Mouse (Mus musculus) midbrain, embryonic 11.5 days (tissue): ENCODE results near the gene Gm20696. TPM values are rescaled to one million over a fixed set of nuclear protein-coding genes. Genes with fewer than 3 reads are reported as not detected.

ENCODE experiments used
- ATAC-seq: fragments of 200-750 bp; cut with Nextera tagmentation; 2 replicates; pipeline ENCODE4 v1.8.0; 2017; ENCODE audit warnings: moderate TSS enrichment, moderate library complexity; ENCODE audit not compliant: low FRiP score
- DNase-seq: peaks from one replicate; pipeline ENCODE4 v3.0.0; 2015; ENCODE audit warnings: low spot score; ENCODE audit errors: missing footprints
- H3K27ac ChIP-seq: fragments of 300-500 bp; sonication (generic); 2 replicates; pipeline ENCODE4 v1.5.1; 2014; ENCODE audit warnings: low read depth, low read length
- H3K27me3 ChIP-seq: fragments of 300-500 bp; sonication (generic); 2 replicates; pipeline ENCODE4 v1.6.1; 2014; ENCODE audit warnings: mild to moderate bottlenecking, low read length, moderate library complexity, mixed read lengths; ENCODE audit not compliant: control insufficient read depth, insufficient read depth
- H3K36me3 ChIP-seq: fragments of 300-500 bp; sonication (generic); 2 replicates; pipeline ENCODE4 v1.6.1; 2014; ENCODE audit warnings: mild to moderate bottlenecking, low read length, moderate library complexity, mixed read lengths; ENCODE audit not compliant: control insufficient read depth, insufficient read depth
- H3K4me1 ChIP-seq: fragments of 300-500 bp; sonication (generic); 2 replicates; pipeline ENCODE4 v1.6.1; 2014; ENCODE audit warnings: low read length; ENCODE audit not compliant: control insufficient read depth, insufficient read depth
- H3K4me2 ChIP-seq: fragments of 300-500 bp; sonication (generic); 2 replicates; pipeline ENCODE4 v1.6.1; 2014; ENCODE audit warnings: mild to moderate bottlenecking, moderate library complexity
- H3K4me3 ChIP-seq: fragments of 300-500 bp; sonication (generic); 2 replicates; pipeline ENCODE4 v1.5.1; 2014; ENCODE audit warnings: low read depth, low read length
- H3K9ac ChIP-seq: fragments of 300-500 bp; sonication (generic); 2 replicates; pipeline ENCODE4 v1.6.1; 2014; ENCODE audit warnings: low read length
- H3K9me3 ChIP-seq: fragments of 300-500 bp; sonication (generic); 2 replicates; pipeline ENCODE4 v1.6.1; 2016; ENCODE audit warnings: low read length; ENCODE audit not compliant: control insufficient read depth
- WGBS: fragments of 180-500 bp; shearing (Covaris S2); extraction: QIAGEN DNeasy Blood & Tissue Kit; methylation state at CpG from one replicate; pipeline ENCODE4 v1.1.7; 2014; 5-methylcytosine and 5-hydroxymethylcytosine counted together
- polyA plus RNA-seq: library from polyadenylated mRNA; unstranded; fragments of >200 nt; fragmentation: Nextera tagmentation; extraction: Ambion mirVana; gene quantifications from 2 replicates; pipeline ENCODE4 v1.2.1, GENCODE M21; 2014

Gm20696 gene
- polyA plus RNA-seq, 1 experiment from 2014 or later, result 3.4 TPM

- DNase-seq (no peak), ATAC-seq (no peak)
- no peaks in the 10 kb centered on the region for H3K9me3 ChIP-seq
- H3K4me3 ChIP-seq, result no peak overlapping the region
- no peak overlapping the region for H3K27ac ChIP-seq
- no peaks in the 10 kb centered on the region for H3K27me3 ChIP-seq
- H3K36me3 ChIP-seq, result no peaks in the 10 kb centered on the region
- H3K9ac ChIP-seq, result no peak overlapping the region
- WGBS, result 86% methylated on average over 12 of the region's 12 CpGs
- peaks cover 8% of the 10 kb centered on the region; the same call in 1 of the 2 replicates for H3K4me1 ChIP-seq
- H3K4me2 ChIP-seq, result no peak overlapping the region
These were observed 356.1 kb downstream of the Gm20696 start for GRCm38 (mm10) chr6:99310529-99310928.

GRCm38 (mm10) chr6:99310171-99310500, 356.5 kb downstream of the Gm20696 start:
- Histone ChIP-seq H3K4me2 (no peak overlapping the region), H3K9ac (no peak overlapping the region), H3K27ac (no peak overlapping the region), H3K27me3 (no peaks in the 10 kb centered on the region), H3K9me3 (no peaks in the 10 kb centered on the region), H3K36me3 (no peaks in the 10 kb centered on the region), H3K4me1 (peaks cover 8% of the 10 kb centered on the region; the same call in 1 of the 2 replicates), H3K4me3 (no peak overlapping the region)
- no peak for DNase-seq
- no peak for ATAC-seq
- 50% methylated on average over 3 of the region's 3 CpGs for WGBS

GRCm38 (mm10) chr6:99309466-99310170, 357.0 kb downstream of the Gm20696 start:
- Histone ChIP-seq H3K36me3 (no peaks in the 10 kb centered on the region), H3K9me3 (no peaks in the 10 kb centered on the region), H3K27me3 (no peaks in the 10 kb centered on the region), H3K4me3 (no peak overlapping the region), H3K4me1 (peaks cover 8% of the 10 kb centered on the region; the same call in 1 of the 2 replicates), H3K4me2 (no peak overlapping the region), H3K9ac (no peak overlapping the region), H3K27ac (no peak overlapping the region)
- DNase-seq, result no peak
- no peak for ATAC-seq
- WGBS, result 85% methylated on average over 14 of the region's 14 CpGs

GRCm38 (mm10) chr6:99305751-99306150, 360.8 kb downstream of the Gm20696 start:
- Histone ChIP-seq H3K4me3 (no peak overlapping the region), H3K27ac (no peak overlapping the region), H3K9ac (no peak overlapping the region), H3K27me3 (no peaks in the 10 kb centered on the region), H3K4me1 (peaks cover 5% of the 10 kb centered on the region; the same call in 1 of the 2 replicates), H3K9me3 (no peaks in the 10 kb centered on the region), H3K36me3 (no peaks in the 10 kb centered on the region), H3K4me2 (no peak overlapping the region)
- ATAC-seq, result no peak
- DNase-seq, result no peak
- 88% methylated on average over 3 of the region's 3 CpGs for WGBS

- no peak for DNase-seq
These were observed 361.4 kb downstream of the Gm20696 start for GRCm38 (mm10) chr6:99305236-99305635.

GRCm38 (mm10) chr6:99302662-99303435, 363.7 kb downstream of the Gm20696 start:
- Histone ChIP-seq H3K36me3 (no peaks in the 10 kb centered on the region), H3K4me2 (no peak overlapping the region), H3K27me3 (no peaks in the 10 kb centered on the region), H3K27ac (no peak overlapping the region), H3K9ac (no peak overlapping the region), H3K9me3 (no peaks in the 10 kb centered on the region), H3K4me1 (no peaks in the 10 kb centered on the region), H3K4me3 (no peak overlapping the region)
- DNase-seq (no peak), ATAC-seq (no peak)
- 88% methylated on average over 6 of the region's 6 CpGs for WGBS

More at GRCm38 (mm10) chr6:99305236-99305635, 361.4 kb downstream of the Gm20696 start:
- no peak for ATAC-seq
- Histone ChIP-seq H3K4me3 (no peak overlapping the region), H3K27ac (no peak overlapping the region), H3K27me3 (no peaks in the 10 kb centered on the region), H3K4me2 (no peak overlapping the region), H3K9ac (no peak overlapping the region), H3K9me3 (no peaks in the 10 kb centered on the region), H3K36me3 (no peaks in the 10 kb centered on the region), H3K4me1 (no peaks in the 10 kb centered on the region)
- WGBS, result 90% methylated on average over 3 of the region's 3 CpGs

GRCm38 (mm10) chr6:99301923-99302322, 364.7 kb downstream of the Gm20696 start:
- WGBS, result 88% methylated on average over 8 of the region's 8 CpGs
- Histone ChIP-seq H3K27me3 (no peaks in the 10 kb centered on the region), H3K4me1 (no peaks in the 10 kb centered on the region), H3K9me3 (no peaks in the 10 kb centered on the region), H3K27ac (no peak overlapping the region), H3K36me3 (no peaks in the 10 kb centered on the region), H3K4me3 (no peak overlapping the region), H3K4me2 (no peak overlapping the region), H3K9ac (no peak overlapping the region)
- ATAC-seq (no peak), DNase-seq (no peak)

GRCm38 (mm10) chr6:99300235-99300634, 366.4 kb downstream of the Gm20696 start:
- Histone ChIP-seq H3K4me3 (no peak overlapping the region), H3K9ac (no peak overlapping the region), H3K4me2 (no peak overlapping the region), H3K27me3 (no peaks in the 10 kb centered on the region), H3K4me1 (no peaks in the 10 kb centered on the region), H3K36me3 (no peaks in the 10 kb centered on the region), H3K9me3 (no peaks in the 10 kb centered on the region), H3K27ac (no peak overlapping the region)
- 95% methylated on average over 6 of the region's 6 CpGs for WGBS
- ATAC-seq (no peak), DNase-seq (no peak)

- 81% methylated on average over 14 of the region's 14 CpGs for WGBS
These were observed 367.4 kb downstream of the Gm20696 start for GRCm38 (mm10) chr6:99299196-99299595.

More at GRCm38 (mm10) chr6:99299196-99299595, 367.4 kb downstream of the Gm20696 start:
- H3K4me1 ChIP-seq, result no peaks in the 10 kb centered on the region
- H3K9ac ChIP-seq, result no peak overlapping the region
- no peaks in the 10 kb centered on the region for H3K27me3 ChIP-seq
- no peak overlapping the region for H3K4me3 ChIP-seq
- H3K27ac ChIP-seq, result no peak overlapping the region
- no peak overlapping the region for H3K4me2 ChIP-seq
- no peak for ATAC-seq
- H3K36me3 ChIP-seq, result no peaks in the 10 kb centered on the region
- no peaks in the 10 kb centered on the region for H3K9me3 ChIP-seq
- DNase-seq, result no peak
